Mouse (Mus musculus): Measurements from ENCODE around the gene Ltf. TPM values are rescaled to one million over a fixed set of nuclear protein-coding genes. Genes with fewer than 3 reads are reported as not detected.

Ltf gene
- polyA plus RNA-seq (2014; fragmentation: Nextera tagmentation; extraction: Ambion mirVana) = 0.95 TPM in 1 of 2 replicates, not detected in the other

- ATAC-seq (ENCODE audit: low FRiP score) (no peak), DNase-seq (ENCODE audit: low spot score) (no peak)
- whole genome bisulfite sequencing = 80% methylated on average over 5 of the region's 5 CpGs
- no peaks in the 10 kb centered on the region for H3K27me3 ChIP-seq (ENCODE audit: control insufficient read depth, insufficient read depth, low read length)
- no peaks in the 10 kb centered on the region for H3K36me3 ChIP-seq (ENCODE audit: control insufficient read depth, insufficient read depth, low read length)
- H3K9me3 ChIP-seq (ENCODE audit: control insufficient read depth, low read length) = no peaks in the 10 kb centered on the region
- no peak within 1 kb of the TSS for H3K4me3 ChIP-seq (ENCODE audit: low read depth, low read length)
- no peak within 1 kb of the TSS for H3K27ac ChIP-seq (ENCODE audit: low read depth, low read length)
- H3K9ac ChIP-seq (ENCODE audit: low read depth, low read length) = no peak within 1 kb of the TSS
- H3K4me2 ChIP-seq (replicated peaks; ENCODE audit: low read depth, low read length) = no peak within 1 kb of the TSS
- no peaks in the 10 kb centered on the region for H3K4me1 ChIP-seq (replicated peaks; ENCODE audit: control insufficient read depth, insufficient read depth, low read length)
Measured at GRCm38 (mm10) chr9:111019022-111019421, at the start of gene Ltf. Gene Ltf, plus strand, starts transcription at chr9:111019271.

GRCm38 (mm10) chr9:110979411-110979810 lies 39.7 kb upstream of the Ltf start:
- Histone ChIP-seq H3K27me3 (ENCODE audit: control insufficient read depth, insufficient read depth, low read length) (no peaks in the 10 kb centered on the region), H3K4me2 (replicated peaks; ENCODE audit: low read depth, low read length) (no peak overlapping the region), H3K27ac (ENCODE audit: low read depth, low read length) (no peak overlapping the region), H3K36me3 (ENCODE audit: control insufficient read depth, insufficient read depth, low read length) (no peaks in the 10 kb centered on the region), H3K9ac (ENCODE audit: low read depth, low read length) (no peak overlapping the region), H3K4me1 (replicated peaks; ENCODE audit: control insufficient read depth, insufficient read depth, low read length) (no peaks in the 10 kb centered on the region), H3K9me3 (ENCODE audit: control insufficient read depth, low read length) (no peaks in the 10 kb centered on the region), H3K4me3 (ENCODE audit: low read depth, low read length) (no peak overlapping the region)
- DNase-seq (ENCODE audit: low spot score) (no peak), ATAC-seq (ENCODE audit: low FRiP score) (no peak)
- WGBS = 95% methylated on average over 11 of the region's 11 CpGs

GRCm38 (mm10) chr9:110982351-110982750 lies 36.7 kb upstream of the Ltf start:
- Histone ChIP-seq H3K4me2 (replicated peaks; ENCODE audit: low read depth, low read length) (no peak overlapping the region), H3K9me3 (ENCODE audit: control insufficient read depth, low read length) (no peaks in the 10 kb centered on the region), H3K27me3 (ENCODE audit: control insufficient read depth, insufficient read depth, low read length) (no peaks in the 10 kb centered on the region), H3K36me3 (ENCODE audit: control insufficient read depth, insufficient read depth, low read length) (no peaks in the 10 kb centered on the region), H3K4me3 (ENCODE audit: low read depth, low read length) (no peak overlapping the region), H3K27ac (ENCODE audit: low read depth, low read length) (no peak overlapping the region), H3K4me1 (replicated peaks; ENCODE audit: control insufficient read depth, insufficient read depth, low read length) (no peaks in the 10 kb centered on the region), H3K9ac (ENCODE audit: low read depth, low read length) (no peak overlapping the region)
- ATAC-seq (ENCODE audit: low FRiP score) (no peak), DNase-seq (ENCODE audit: low spot score) (no peak)
- WGBS = 51% methylated on average over 4 of the region's 4 CpGs

- ATAC-seq (ENCODE audit: low FRiP score) = no peak
- H3K4me2 ChIP-seq (replicated peaks; ENCODE audit: low read depth, low read length) = no peak overlapping the region
- WGBS = 93% methylated on average over 9 of the region's 9 CpGs
- H3K4me1 ChIP-seq (replicated peaks; ENCODE audit: control insufficient read depth, insufficient read depth, low read length) = no peaks in the 10 kb centered on the region
- no peak for DNase-seq (ENCODE audit: low spot score)
- no peak overlapping the region for H3K27ac ChIP-seq (ENCODE audit: low read depth, low read length)
- H3K9me3 ChIP-seq (ENCODE audit: control insufficient read depth, low read length) = no peaks in the 10 kb centered on the region
- no peak overlapping the region for H3K9ac ChIP-seq (ENCODE audit: low read depth, low read length)
- H3K4me3 ChIP-seq (ENCODE audit: low read depth, low read length) = no peak overlapping the region
- H3K27me3 ChIP-seq (ENCODE audit: control insufficient read depth, insufficient read depth, low read length) = no peaks in the 10 kb centered on the region
- no peaks in the 10 kb centered on the region for H3K36me3 ChIP-seq (ENCODE audit: control insufficient read depth, insufficient read depth, low read length)
Measured at GRCm38 (mm10) chr9:110984096-110984495, 35.0 kb upstream of the Ltf start.

- Histone ChIP-seq H3K4me3 (ENCODE audit: low read depth, low read length) (no peak overlapping the region), H3K36me3 (ENCODE audit: control insufficient read depth, insufficient read depth, low read length) (no peaks in the 10 kb centered on the region), H3K27me3 (ENCODE audit: control insufficient read depth, insufficient read depth, low read length) (no peaks in the 10 kb centered on the region), H3K4me2 (replicated peaks; ENCODE audit: low read depth, low read length) (no peak overlapping the region), H3K27ac (ENCODE audit: low read depth, low read length) (no peak overlapping the region), H3K9ac (ENCODE audit: low read depth, low read length) (no peak overlapping the region), H3K9me3 (ENCODE audit: control insufficient read depth, low read length) (no peaks in the 10 kb centered on the region), H3K4me1 (replicated peaks; ENCODE audit: control insufficient read depth, insufficient read depth, low read length) (no peaks in the 10 kb centered on the region)
- no peak for ATAC-seq (ENCODE audit: low FRiP score)
- 96% methylated on average over 5 of the region's 5 CpGs for WGBS
- no peak for DNase-seq (ENCODE audit: low spot score)
Measured at GRCm38 (mm10) chr9:110985541-110985940, 33.5 kb upstream of the Ltf start.

GRCm38 (mm10) chr9:110985951-110986350 lies 33.1 kb upstream of the Ltf start:
- WGBS = 92% methylated on average over 8 of the region's 8 CpGs
- no peak for ATAC-seq (ENCODE audit: low FRiP score)
- Histone ChIP-seq H3K4me1 (replicated peaks; ENCODE audit: control insufficient read depth, insufficient read depth, low read length) (no peaks in the 10 kb centered on the region), H3K27ac (ENCODE audit: low read depth, low read length) (no peak overlapping the region), H3K4me2 (replicated peaks; ENCODE audit: low read depth, low read length) (no peak overlapping the region), H3K9ac (ENCODE audit: low read depth, low read length) (no peak overlapping the region), H3K27me3 (ENCODE audit: control insufficient read depth, insufficient read depth, low read length) (no peaks in the 10 kb centered on the region), H3K9me3 (ENCODE audit: control insufficient read depth, low read length) (no peaks in the 10 kb centered on the region), H3K4me3 (ENCODE audit: low read depth, low read length) (no peak overlapping the region), H3K36me3 (ENCODE audit: control insufficient read depth, insufficient read depth, low read length) (no peaks in the 10 kb centered on the region)
- no peak for DNase-seq (ENCODE audit: low spot score)

- no peaks in the 10 kb centered on the region for H3K4me1 ChIP-seq (replicated peaks; ENCODE audit: control insufficient read depth, insufficient read depth, low read length)
- no peaks in the 10 kb centered on the region for H3K36me3 ChIP-seq (ENCODE audit: control insufficient read depth, insufficient read depth, low read length)
- ATAC-seq (ENCODE audit: low FRiP score) (no peak), DNase-seq (ENCODE audit: low spot score) (no peak)
- H3K9me3 ChIP-seq (ENCODE audit: control insufficient read depth, low read length) = no peaks in the 10 kb centered on the region
- H3K27me3 ChIP-seq (ENCODE audit: control insufficient read depth, insufficient read depth, low read length) = no peaks in the 10 kb centered on the region
- no peak overlapping the region for H3K4me3 ChIP-seq (ENCODE audit: low read depth, low read length)
- 79% methylated on average over 4 of the region's 4 CpGs for WGBS
- H3K27ac ChIP-seq (ENCODE audit: low read depth, low read length) = no peak overlapping the region
- H3K9ac ChIP-seq (ENCODE audit: low read depth, low read length) = no peak overlapping the region
- H3K4me2 ChIP-seq (replicated peaks; ENCODE audit: low read depth, low read length) = no peak overlapping the region
Measured at GRCm38 (mm10) chr9:110987331-110987730, 31.7 kb upstream of the Ltf start.

- Histone ChIP-seq H3K4me2 (replicated peaks; ENCODE audit: low read depth, low read length) (no peak overlapping the region), H3K27me3 (ENCODE audit: control insufficient read depth, insufficient read depth, low read length) (no peaks in the 10 kb centered on the region), H3K9me3 (ENCODE audit: control insufficient read depth, low read length) (no peaks in the 10 kb centered on the region), H3K4me3 (ENCODE audit: low read depth, low read length) (no peak overlapping the region), H3K4me1 (replicated peaks; ENCODE audit: control insufficient read depth, insufficient read depth, low read length) (no peaks in the 10 kb centered on the region), H3K9ac (ENCODE audit: low read depth, low read length) (no peak overlapping the region), H3K27ac (ENCODE audit: low read depth, low read length) (no peak overlapping the region), H3K36me3 (ENCODE audit: control insufficient read depth, insufficient read depth, low read length) (no peaks in the 10 kb centered on the region)
- ATAC-seq (ENCODE audit: low FRiP score) (no peak), DNase-seq (ENCODE audit: low spot score) (no peak)
- 81% methylated on average over 3 of the region's 3 CpGs for WGBS
Measured at GRCm38 (mm10) chr9:110988078-110988477, 31.0 kb upstream of the Ltf start.

- no peaks in the 10 kb centered on the region for H3K27me3 ChIP-seq (ENCODE audit: control insufficient read depth, insufficient read depth, low read length)
- no peak overlapping the region for H3K4me2 ChIP-seq (replicated peaks; ENCODE audit: low read depth, low read length)
- DNase-seq (ENCODE audit: low spot score) (no peak), ATAC-seq (ENCODE audit: low FRiP score) (no peak)
- no peak overlapping the region for H3K9ac ChIP-seq (ENCODE audit: low read depth, low read length)
- H3K27ac ChIP-seq (ENCODE audit: low read depth, low read length) = no peak overlapping the region
- 73% methylated on average over 4 of the region's 4 CpGs for WGBS
- H3K36me3 ChIP-seq (ENCODE audit: control insufficient read depth, insufficient read depth, low read length) = no peaks in the 10 kb centered on the region
- no peaks in the 10 kb centered on the region for H3K4me1 ChIP-seq (replicated peaks; ENCODE audit: control insufficient read depth, insufficient read depth, low read length)
- no peak overlapping the region for H3K4me3 ChIP-seq (ENCODE audit: low read depth, low read length)
- H3K9me3 ChIP-seq (ENCODE audit: control insufficient read depth, low read length) = no peaks in the 10 kb centered on the region
Measured at GRCm38 (mm10) chr9:110989141-110989540, 29.9 kb upstream of the Ltf start.
